Mouse (Mus musculus) thymus, postnatal 25 days (tissue): ENCODE data around the gene Wiz.

Experiments used
- DNase-seq: peaks from one replicate; pipeline ENCODE4 v3.0.0; 2022

Wiz gene

GRCm38 (mm10) chr17:32377137-32377536, 12.1 kb downstream of the Wiz start:
- no peak for DNase-seq

- no peak for DNase-seq
Observed at GRCm38 (mm10) chr17:32376475-32376874, 12.8 kb downstream of the Wiz start.

GRCm38 (mm10) chr17:32368991-32369578, 20.2 kb downstream of the Wiz start:
- no peak for DNase-seq

GRCm38 (mm10) chr17:32367706-32368105, 21.5 kb downstream of the Wiz start:
- DNase-seq = no peak

GRCm38 (mm10) chr17:32365296-32365695, 23.9 kb downstream of the Wiz start:
- DNase-seq = no peak

GRCm38 (mm10) chr17:32364850-32365249, 24.4 kb downstream of the Wiz start:
- no peak for DNase-seq

GRCm38 (mm10) chr17:32364331-32364730, 24.9 kb downstream of the Wiz start:
- DNase-seq = peak; percentile 82

GRCm38 (mm10) chr17:32363821-32364301, 25.4 kb downstream of the Wiz start:
- peak; percentile 39 for DNase-seq

- no peak for DNase-seq
Observed at GRCm38 (mm10) chr17:32362686-32363085, 26.6 kb downstream of the Wiz start.

GRCm38 (mm10) chr17:32359928-32360327, 29.3 kb downstream of the Wiz start:
- no peak for DNase-seq

GRCm38 (mm10) chr17:32358943-32359340, 30.3 kb downstream of the Wiz start:
- no peak for DNase-seq

GRCm38 (mm10) chr17:32358192-32358942, 30.9 kb downstream of the Wiz start:
- DNase-seq = no peak

GRCm38 (mm10) chr17:32356766-32357760, 32.2 kb downstream of the Wiz start:
- DNase-seq = no peak

- DNase-seq = no peak
Observed at GRCm38 (mm10) chr17:32356281-32356680, 33.0 kb downstream of the Wiz start.

- no peak for DNase-seq
Observed at GRCm38 (mm10) chr17:32355031-32355430, 34.2 kb downstream of the Wiz start.

- no peak for DNase-seq
Observed at GRCm38 (mm10) chr17:32354211-32354610, 35.0 kb downstream of the Wiz start.

GRCm38 (mm10) chr17:32353696-32354095, 35.5 kb downstream of the Wiz start:
- DNase-seq = no peak

GRCm38 (mm10) chr17:32351726-32352125, 37.5 kb downstream of the Wiz start:
- DNase-seq = no peak

- no peak for DNase-seq
Observed at GRCm38 (mm10) chr17:32351269-32351668, 38.0 kb downstream of the Wiz start.

- peak; percentile 95 for DNase-seq
Observed at GRCm38 (mm10) chr17:32350382-32350983, 38.8 kb downstream of the Wiz start, which contains the start of gene Akap8l. TSS of gene Akap8l (minus strand) at chr17:32350607.

GRCm38 (mm10) chr17:32349851-32350381, 39.3 kb downstream of the Wiz start:
- no peak for DNase-seq

- DNase-seq = peak; percentile 41
Observed at GRCm38 (mm10) chr17:32349037-32349732, 40.1 kb downstream of the Wiz start.
